Mouse (Mus musculus): ENCODE results near the gene Ly6g.
A peak's percentile ranks its signal among the peaks of the same experiment; 100 is the strongest.
"Not testable (repeated sequence)": the region's sequence is repeated elsewhere in the genome, so short reads cannot be mapped to it uniquely, and the experiment has no call there.

Ly6g gene

DNA sequence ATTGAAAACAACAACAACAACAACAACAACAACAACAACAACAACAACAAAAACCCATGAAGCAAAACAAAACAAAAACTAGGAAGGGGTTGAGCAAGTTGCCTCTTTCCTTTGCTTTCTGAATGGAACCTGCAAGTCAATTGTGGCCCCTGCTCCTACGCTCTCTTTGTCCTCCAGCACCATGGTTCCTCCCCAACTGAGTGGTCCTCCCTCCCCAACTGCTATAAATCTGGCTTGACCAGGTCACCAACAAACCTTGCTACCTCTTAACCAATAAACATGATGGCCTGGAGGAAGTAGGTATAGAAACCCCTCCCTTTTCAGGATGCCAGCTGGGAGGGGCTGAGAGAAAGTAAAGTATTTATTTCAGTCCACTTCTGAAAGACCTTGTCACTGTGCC, at the start of gene Ly6g:
Ly6g (plus strand) TSS at position 301 of the 400 bp plus-strand sequence.
- no peak for DNase-seq (ENCODE audit: low spot score in 2 of 2)

- DNase-seq (ENCODE audit: low spot score in 2 of 2): not testable (repeated sequence)
These were observed 44.6 kb upstream of the Ly6g start for GRCm38 (mm10) chr15:75110424-75110823.

- DNase-seq (ENCODE audit: low spot score in 2 of 2): not testable (repeated sequence)
These were observed 43.0 kb upstream of the Ly6g start, which contains the start of gene Ly6c2 for GRCm38 (mm10) chr15:75111861-75112630. Gene Ly6c2, minus strand, starts transcription at chr15:75111970.

DNA sequence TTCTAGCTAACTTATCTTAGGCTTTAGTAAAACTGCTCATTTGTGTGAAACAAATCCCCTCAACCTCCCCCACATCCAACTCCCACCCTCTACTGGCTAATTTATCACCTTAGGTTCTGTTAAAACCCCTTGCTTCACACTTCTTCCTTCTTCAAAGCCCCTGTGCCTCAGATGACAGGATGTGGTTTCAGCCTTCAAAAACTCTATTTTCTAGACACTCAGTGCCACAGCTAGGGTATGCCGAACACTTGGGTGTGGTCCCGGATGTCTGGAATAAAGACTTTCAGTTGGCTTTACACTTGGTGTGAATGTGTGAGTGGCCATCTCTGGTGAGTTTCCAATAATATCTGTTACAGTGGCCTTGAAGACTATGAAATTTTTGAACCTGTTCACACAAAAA, 38.5 kb upstream of the Ly6g start:
- peak in 1 of 2 experiments; percentile 2 for DNase-seq (ENCODE audit: low spot score in 2 of 2)

DNA sequence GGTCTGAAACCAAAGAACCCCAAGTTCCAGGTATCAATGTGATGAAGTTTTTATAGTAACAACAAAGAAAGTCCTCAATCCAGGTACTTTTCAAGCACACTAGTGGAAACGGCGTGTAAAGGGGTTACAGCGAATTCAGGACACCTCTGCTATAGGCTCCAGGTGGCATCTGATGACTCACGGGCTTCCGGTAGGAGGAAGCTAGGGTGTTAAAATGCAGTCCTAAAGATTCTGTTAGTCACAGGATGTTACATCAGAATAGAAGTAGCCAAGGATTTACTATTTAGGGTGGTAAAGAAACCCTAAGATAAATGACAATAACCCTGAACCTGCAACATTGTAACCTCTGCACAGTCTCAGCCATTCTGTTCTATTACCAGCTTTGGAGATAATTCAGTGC, 37.6 kb upstream of the Ly6g start:
- not testable (repeated sequence) for DNase-seq (ENCODE audit: low spot score in 2 of 2)

DNA sequence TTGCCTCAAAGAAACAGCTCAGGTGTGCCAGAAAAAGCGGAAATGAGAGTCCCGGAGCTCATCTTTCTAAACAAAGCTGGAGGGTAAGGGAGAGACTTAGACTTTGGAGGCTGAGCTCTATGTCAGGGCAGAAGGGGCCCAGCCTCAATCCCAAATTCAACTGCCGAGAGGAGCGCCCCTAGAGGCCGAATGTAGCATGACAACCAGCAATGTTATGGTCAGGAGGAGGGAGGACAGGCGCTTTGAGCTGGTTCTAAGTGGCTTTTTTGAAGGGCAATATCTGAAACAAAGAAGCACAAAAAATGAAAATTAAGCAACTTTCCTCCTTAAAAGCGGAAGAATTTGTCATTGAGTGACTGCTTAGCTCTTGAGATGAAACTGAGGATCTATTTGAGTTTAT, 36.3 kb upstream of the Ly6g start:
- not testable (repeated sequence) for DNase-seq (ENCODE audit: low spot score in 2 of 2)

DNA sequence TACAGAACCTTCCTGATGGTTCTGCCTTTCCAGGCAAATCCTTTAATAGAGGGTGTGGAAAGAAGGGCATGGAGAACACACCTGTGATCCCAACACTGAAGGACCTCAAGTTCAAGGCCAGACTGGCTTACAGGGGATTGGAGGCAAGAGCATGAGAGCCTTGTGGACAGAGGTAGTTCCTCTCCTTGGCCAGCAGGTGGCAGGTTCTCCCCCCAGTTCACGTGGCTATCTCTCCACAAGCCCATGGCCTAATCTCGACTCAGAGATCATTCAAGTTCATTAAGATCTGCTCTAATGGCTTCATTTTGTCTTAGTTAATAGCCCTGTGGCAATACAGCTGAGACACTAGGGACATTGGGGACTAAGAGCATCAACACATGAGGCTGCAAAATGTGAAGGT, 35.0 kb upstream of the Ly6g start:
- DNase-seq (ENCODE audit: low spot score in 2 of 2): no peak

- DNase-seq (ENCODE audit: low spot score in 2 of 2): not testable (repeated sequence)
These were observed 22.7 kb upstream of the Ly6g start for GRCm38 (mm10) chr15:75132346-75132745.

GRCm38 (mm10) chr15:75135090-75135783, 19.8 kb upstream of the Ly6g start:
- not testable (repeated sequence) for DNase-seq (ENCODE audit: low spot score in 2 of 2)

- DNase-seq (ENCODE audit: low spot score in 2 of 2): not testable (repeated sequence)
These were observed 17.3 kb upstream of the Ly6g start for GRCm38 (mm10) chr15:75137739-75138138.

GRCm38 (mm10) chr15:75141812-75142360, 13.2 kb upstream of the Ly6g start:
- DNase-seq (ENCODE audit: low spot score in 2 of 2): not testable (repeated sequence)

DNA sequence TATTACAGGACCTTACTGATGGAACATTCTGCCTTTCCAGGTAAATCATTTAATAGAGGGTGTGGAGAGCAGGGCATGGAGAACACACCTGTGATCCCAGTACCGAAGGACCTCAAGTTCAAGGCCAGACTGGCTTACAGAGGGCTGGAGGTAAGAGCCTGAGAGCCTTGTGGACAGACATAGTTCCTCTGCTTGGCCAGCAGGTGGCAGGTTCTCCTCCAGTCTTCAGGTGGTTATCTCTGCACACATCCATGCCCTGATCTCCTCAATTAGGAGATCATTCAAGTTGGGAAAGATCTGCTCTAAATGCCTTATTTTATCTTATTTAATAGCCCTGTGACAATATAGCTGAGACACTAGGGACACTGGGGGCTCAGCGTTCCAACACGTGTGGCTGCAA, 11.3 kb upstream of the Ly6g start:
- no peak for DNase-seq (ENCODE audit: low spot score in 2 of 2)

GRCm38 (mm10) chr15:75153087-75153486, 2.0 kb upstream of the Ly6g start:
- no peak for DNase-seq (ENCODE audit: low spot score in 2 of 2)

- no peak for DNase-seq (ENCODE audit: low spot score in 2 of 2)
These were observed 2.6 kb downstream of the Ly6g start for GRCm38 (mm10) chr15:75157646-75158045.

- DNase-seq (ENCODE audit: low spot score in 2 of 2): no peak
These were observed 20.5 kb downstream of the Ly6g start for GRCm38 (mm10) chr15:75175506-75175905.

DNA sequence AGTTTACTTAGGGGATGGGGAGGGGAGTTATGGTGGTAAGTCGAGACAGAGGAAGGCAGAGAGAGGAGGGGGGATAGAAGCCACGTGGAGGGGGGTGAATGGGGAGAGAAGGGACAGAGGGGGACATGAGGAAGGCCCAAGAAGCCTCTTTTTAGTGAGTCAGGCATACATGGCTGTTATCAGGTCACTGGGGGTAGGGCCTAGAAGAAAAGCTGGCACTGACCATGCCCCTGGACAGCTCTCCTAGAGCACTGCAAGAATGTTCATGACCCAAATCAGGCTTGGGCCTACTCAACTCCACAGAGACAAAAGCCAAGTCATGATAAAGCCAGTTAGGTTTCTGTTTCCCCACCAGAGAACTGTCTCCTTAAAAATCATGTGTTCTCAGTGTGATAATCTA, 31.3 kb downstream of the Ly6g start:
- DNase-seq (ENCODE audit: low spot score in 2 of 2): no peak

DNA sequence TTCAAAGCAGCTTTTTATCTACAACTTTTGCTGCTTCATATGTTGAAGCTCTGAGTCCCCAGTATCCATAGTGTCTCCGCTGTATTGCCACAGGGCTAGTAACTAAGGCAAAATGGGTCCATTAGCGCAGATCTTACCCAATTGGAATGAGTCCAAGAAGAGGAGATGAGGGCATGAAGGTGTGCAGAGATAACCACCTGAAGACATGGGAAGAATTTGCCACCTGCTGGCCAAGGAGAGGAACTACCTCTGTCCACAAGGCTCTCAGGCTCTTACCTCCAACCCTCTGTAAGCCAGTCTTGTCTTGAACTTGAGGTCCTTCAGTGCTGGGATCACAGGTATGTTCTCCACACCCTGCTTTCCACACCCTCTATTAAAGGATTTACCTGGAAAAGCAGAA, 34.1 kb downstream of the Ly6g start:
- DNase-seq (ENCODE audit: low spot score in 2 of 2): no peak

GRCm38 (mm10) chr15:75190560-75190959, 35.5 kb downstream of the Ly6g start:
- DNase-seq (ENCODE audit: low spot score in 2 of 2): not testable (repeated sequence)
